Mouse (Mus musculus) liver, adult 2 months (tissue): ENCODE measurements around the gene Cap1.

Experiments used
- CTCF ChIP-seq: fragments of 200-500 bp; IDR thresholded peaks from 2 replicates; pipeline ENCODE4 v1.5.1; 2011; ENCODE audit warnings: low read depth, low read length, control low read depth
- POLR2A ChIP-seq: fragments of 200-500 bp; IDR thresholded peaks from 2 replicates; pipeline ENCODE4 v1.6.1; 2011; ENCODE audit warnings: low read length, control low read depth; ENCODE audit not compliant: insufficient read depth; ENCODE audit errors: extremely low read depth

GRCm38 (mm10) chr4:122829339-122829738 lies 56.5 kb downstream of the Cap1 start:
- TF ChIP-seq POLR2A (no peak), CTCF (no peak)
